Mouse (Mus musculus) intestine, embryonic 16.5 days (tissue): ENCODE results near the gene Alg9. TPM values are rescaled to one million over a fixed set of nuclear protein-coding genes. Genes with fewer than 3 reads are reported as not detected.
"Not testable (repeated sequence)": the region's sequence is repeated elsewhere in the genome, so short reads cannot be mapped to it uniquely, and the experiment has no call there.

Experiments
- ATAC-seq: fragments of 200-750 bp; cut with Nextera tagmentation; 2 replicates; pipeline ENCODE4 v1.8.0; 2017; ENCODE audit warnings: moderate TSS enrichment, moderate library complexity
- H3K27ac ChIP-seq: fragments of 300-500 bp; sonication (generic); 2 replicates; pipeline ENCODE4 v1.5.1; 2014; ENCODE audit warnings: mild to moderate bottlenecking, low read length
- H3K27me3 ChIP-seq: fragments of 300-500 bp; sonication (generic); replicated peaks from 2 replicates; pipeline ENCODE4 v1.6.1; 2014; ENCODE audit warnings: low read length, control low read depth, mixed read lengths; ENCODE audit not compliant: control insufficient read depth, insufficient read depth
- H3K36me3 ChIP-seq: fragments of 300-500 bp; sonication (generic); 2 replicates; pipeline ENCODE4 v1.6.1; 2014; ENCODE audit warnings: low read length, control low read depth; ENCODE audit not compliant: control insufficient read depth, insufficient read depth
- H3K4me1 ChIP-seq: fragments of 300-500 bp; sonication (generic); 2 replicates; pipeline ENCODE4 v1.6.1; 2014; ENCODE audit warnings: low read length, control low read depth, mixed read lengths; ENCODE audit not compliant: control insufficient read depth, insufficient read depth
- H3K4me2 ChIP-seq: fragments of 300-500 bp; sonication (generic); 2 replicates; pipeline ENCODE4 v1.6.1; 2014; ENCODE audit warnings: low read depth, low read length, control low read depth
- H3K4me3 ChIP-seq: fragments of 300-500 bp; sonication (generic); 2 replicates; pipeline ENCODE4 v1.5.1; 2014; ENCODE audit warnings: mild to moderate bottlenecking, low read length
- H3K9ac ChIP-seq: fragments of 300-500 bp; sonication (generic); 2 replicates; pipeline ENCODE4 v1.6.1; 2014; ENCODE audit warnings: low read depth, low read length
- H3K9me3 ChIP-seq: fragments of 300-500 bp; sonication (generic); 2 replicates; pipeline ENCODE4 v1.6.1; 2016; ENCODE audit warnings: low read length, control low read depth; ENCODE audit not compliant: control insufficient read depth
- WGBS: fragments of 180-500 bp; shearing (Covaris S2); extraction: QIAGEN DNeasy Blood & Tissue Kit; methylation state at CpG from one replicate; pipeline ENCODE4 v1.1.7; 2014; 5-methylcytosine and 5-hydroxymethylcytosine counted together
- polyA plus RNA-seq: library from polyadenylated mRNA; unstranded; fragments of >200 nt; fragmentation: Nextera tagmentation; extraction: Ambion mirVana; gene quantifications from 2 replicates; pipeline ENCODE4 v1.2.1, GENCODE M21; 2015

Alg9 gene
- polyA plus RNA-seq, 1 experiment from 2014 or later = 42.9 TPM

GRCm38 (mm10) chr9:50821651-50822050 is 46.8 kb downstream of the Alg9 start:
- 87% methylated on average over 6 of the region's 6 CpGs for WGBS
- no peaks in the 10 kb centered on the region for H3K9me3 ChIP-seq
- no peak overlapping the region for H3K4me3 ChIP-seq
- H3K9ac ChIP-seq = no peak overlapping the region
- H3K27ac ChIP-seq = no peak overlapping the region
- no peaks in the 10 kb centered on the region for H3K4me1 ChIP-seq
- peaks cover 3% of the 10 kb centered on the region; the same call in 1 of the 2 replicates for H3K36me3 ChIP-seq
- H3K27me3 ChIP-seq = no peaks in the 10 kb centered on the region
- no peak for ATAC-seq
- H3K4me2 ChIP-seq = no peak overlapping the region

- ATAC-seq = no peak
- Histone ChIP-seq H3K4me3 (no peak overlapping the region), H3K27me3 (no peaks in the 10 kb centered on the region), H3K9ac (no peak overlapping the region), H3K27ac (no peak overlapping the region), H3K36me3 (peaks cover 3% of the 10 kb centered on the region; the same call in 1 of the 2 replicates), H3K9me3 (no peaks in the 10 kb centered on the region), H3K4me2 (no peak overlapping the region), H3K4me1 (no peaks in the 10 kb centered on the region)
- 93% methylated on average over 5 of the region's 5 CpGs for WGBS
Observed at GRCm38 (mm10) chr9:50822216-50822615, 47.4 kb downstream of the Alg9 start.

GRCm38 (mm10) chr9:50823779-50824453 is 49.1 kb downstream of the Alg9 start:
- no peak overlapping the region for H3K27ac ChIP-seq
- no peak overlapping the region for H3K4me3 ChIP-seq
- H3K9me3 ChIP-seq = no peaks in the 10 kb centered on the region
- no peak overlapping the region for H3K4me2 ChIP-seq
- WGBS = 89% methylated on average over 11 of the region's 11 CpGs
- no peaks in the 10 kb centered on the region for H3K4me1 ChIP-seq
- no peak overlapping the region for H3K9ac ChIP-seq
- peak; percentile 69 for ATAC-seq
- no peaks in the 10 kb centered on the region for H3K27me3 ChIP-seq
- peaks cover 6% of the 10 kb centered on the region for H3K36me3 ChIP-seq

- no peak overlapping the region for H3K27ac ChIP-seq
- peaks cover 5% of the 10 kb centered on the region; the same call in 1 of the 2 replicates for H3K36me3 ChIP-seq
- no peak overlapping the region for H3K9ac ChIP-seq
- ATAC-seq = no peak
- no peaks in the 10 kb centered on the region for H3K9me3 ChIP-seq
- H3K4me3 ChIP-seq = no peak overlapping the region
- no peaks in the 10 kb centered on the region for H3K27me3 ChIP-seq
- H3K4me1 ChIP-seq = no peaks in the 10 kb centered on the region
- H3K4me2 ChIP-seq = no peak overlapping the region
- WGBS = 87% methylated on average over 5 of the region's 5 CpGs
Observed at GRCm38 (mm10) chr9:50831514-50831913, 56.7 kb downstream of the Alg9 start.

- no peak for ATAC-seq
- Histone ChIP-seq H3K9me3 (no peaks in the 10 kb centered on the region), H3K27me3 (no peaks in the 10 kb centered on the region), H3K36me3 (peaks cover 5% of the 10 kb centered on the region; the same call in 1 of the 2 replicates), H3K4me1 (no peaks in the 10 kb centered on the region), H3K27ac (no peak overlapping the region), H3K4me2 (no peak overlapping the region), H3K4me3 (no peak overlapping the region), H3K9ac (no peak overlapping the region)
- 99% methylated on average over 4 of the region's 4 CpGs for WGBS
Observed at GRCm38 (mm10) chr9:50832162-50832561, 57.3 kb downstream of the Alg9 start.

- not testable (repeated sequence) for H3K36me3 ChIP-seq, H3K27ac ChIP-seq, H3K4me3 ChIP-seq, H3K9ac ChIP-seq, H3K9me3 ChIP-seq, ATAC-seq, H3K4me2 ChIP-seq, H3K4me1 ChIP-seq, H3K27me3 ChIP-seq
- 73% methylated on average over 2 of the region's 2 CpGs for WGBS
Observed at GRCm38 (mm10) chr9:50832582-50832981, 57.8 kb downstream of the Alg9 start.

- H3K36me3 ChIP-seq = 0 out of 2 replicates have a peak, but pooled peaks cover 5% of the 10 kb centered on the region
- H3K9ac ChIP-seq = no peak overlapping the region
- no peak overlapping the region for H3K27ac ChIP-seq
- no peak overlapping the region for H3K4me3 ChIP-seq
- no peaks in the 10 kb centered on the region for H3K4me1 ChIP-seq
- no peaks in the 10 kb centered on the region for H3K9me3 ChIP-seq
- ATAC-seq = no peak
- 77% methylated on average over 8 of the region's 8 CpGs for WGBS
- H3K27me3 ChIP-seq = no peaks in the 10 kb centered on the region
- no peak overlapping the region for H3K4me2 ChIP-seq
Observed at GRCm38 (mm10) chr9:50833786-50834185, 59.0 kb downstream of the Alg9 start.

GRCm38 (mm10) chr9:50835068-50835705 is 60.4 kb downstream of the Alg9 start:
- H3K27ac ChIP-seq = no peak overlapping the region
- WGBS = 85% methylated on average over 10 of the region's 10 CpGs
- H3K4me3 ChIP-seq = no peak overlapping the region
- ATAC-seq = no peak
- H3K36me3 ChIP-seq = 0 out of 2 replicates have a peak, but pooled peaks cover 5% of the 10 kb centered on the region
- no peak overlapping the region for H3K9ac ChIP-seq
- no peaks in the 10 kb centered on the region for H3K9me3 ChIP-seq
- no peaks in the 10 kb centered on the region for H3K4me1 ChIP-seq
- H3K27me3 ChIP-seq = no peaks in the 10 kb centered on the region
- no peak overlapping the region for H3K4me2 ChIP-seq

GRCm38 (mm10) chr9:50836097-50836496 is 61.3 kb downstream of the Alg9 start:
- Histone ChIP-seq H3K4me1 (no peaks in the 10 kb centered on the region), H3K36me3 (0 out of 2 replicates have a peak, but pooled peaks cover 3% of the 10 kb centered on the region), H3K4me3 (no peak overlapping the region), H3K9me3 (no peaks in the 10 kb centered on the region), H3K27me3 (no peaks in the 10 kb centered on the region), H3K9ac (no peak overlapping the region), H3K27ac (no peak overlapping the region), H3K4me2 (no peak overlapping the region)
- 95% methylated on average over 4 of the region's 4 CpGs for WGBS
- ATAC-seq = no peak
